Comparison of ENCODE assay signal across 8 mouse cellular contexts in the genomic region with DNA sequence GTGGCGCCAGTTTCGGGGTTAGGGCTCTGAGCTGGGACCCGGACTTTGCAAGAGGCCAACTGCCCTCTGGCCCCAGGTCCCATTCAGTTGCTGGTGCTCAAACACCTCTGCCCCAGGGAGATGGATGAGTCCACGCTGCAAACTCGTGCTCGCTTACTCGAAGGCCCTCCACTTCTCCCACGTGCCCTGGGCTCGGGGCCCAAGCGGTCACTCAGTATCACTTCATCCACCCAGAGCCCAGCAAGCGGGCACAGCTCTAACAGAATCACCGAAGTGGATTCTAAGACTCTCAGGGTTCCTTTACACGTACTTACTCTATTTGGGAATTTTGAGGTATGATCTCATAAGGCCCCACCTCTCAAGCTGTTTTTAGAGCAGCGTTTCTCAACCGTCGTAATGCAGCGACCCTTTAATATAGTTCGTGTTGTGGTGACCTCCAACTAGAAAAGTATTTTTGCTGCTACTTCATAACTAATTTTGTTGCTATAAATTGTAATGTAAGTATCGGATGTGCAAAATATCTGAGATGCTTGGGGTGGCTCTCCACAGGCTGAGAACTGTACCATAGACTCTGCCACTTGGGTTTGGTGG. TPM values are rescaled to one million over a fixed set of nuclear protein-coding genes. Genes with fewer than 3 reads are reported as not detected.
DNase-seq lines count a peak whose midpoint lies in the region; ATAC-seq and TF ChIP-seq lines count a peak whose summit lies in the region.

No protein-coding gene starts in this region.

- peak overlapping the region; percentile 100 for H3K9ac ChIP-seq in intestine, postnatal 0 days (ENCODE audit: low read depth, low read length)
- peak overlapping the region; percentile 90; the same call in 1 of the 2 replicates for H3K9ac ChIP-seq in stomach, embryonic 15.5 days

- TF ChIP-seq CTCF in intestine, postnatal 0 days (IDR thresholded peaks at IDR 0.05; ENCODE audit: low read depth): no peak

- no peaks in the 10 kb centered on the region for H3K27me3 ChIP-seq in intestine, postnatal 0 days (replicated peaks; ENCODE audit: control insufficient read depth, insufficient read depth, low read length)
- H3K27me3 ChIP-seq in stomach, embryonic 15.5 days (replicated peaks): no peaks in the 10 kb centered on the region

- 10% methylated on average over 19 of the region's 19 CpGs for WGBS in intestine, postnatal 0 days
- 14% methylated on average over 19 of the region's 19 CpGs for WGBS in stomach, embryonic 15.5 days

- H3K4me2 ChIP-seq in intestine, postnatal 0 days (replicated peaks; ENCODE audit: low read depth): peak overlapping the region; percentile 79
- H3K4me2 ChIP-seq in stomach, embryonic 15.5 days: peak overlapping the region; percentile 59

- no peak for ATAC-seq in intestine, postnatal 0 days
- no peak; the same call in 1 of the 2 replicates for ATAC-seq in stomach, embryonic 15.5 days (ENCODE audit: insufficient read depth, low FRiP score, low read depth)

- H3K36me3 ChIP-seq in intestine, postnatal 0 days (ENCODE audit: control insufficient read depth, insufficient read depth): peaks cover 5% of the 10 kb centered on the region; the same call in 1 of the 2 replicates
- no peaks in the 10 kb centered on the region for H3K36me3 ChIP-seq in stomach, embryonic 15.5 days

- peak overlapping the region; percentile 98 for H3K4me3 ChIP-seq in intestine, postnatal 0 days (ENCODE audit: low read depth, low read length)
- H3K4me3 ChIP-seq in stomach, embryonic 15.5 days (replicated peaks): peak overlapping the region; percentile 79

- peak overlapping the region; percentile 100 for H3K27ac ChIP-seq in intestine, postnatal 0 days (ENCODE audit: low read depth, low read length)
- H3K27ac ChIP-seq in stomach, embryonic 15.5 days: peak overlapping the region; percentile 98

- peaks cover 4% of the 10 kb centered on the region; the same call in 1 of the 2 replicates for H3K4me1 ChIP-seq in intestine, postnatal 0 days (replicated peaks; ENCODE audit: control insufficient read depth, insufficient read depth, low read length)
- H3K4me1 ChIP-seq in stomach, embryonic 15.5 days: peaks cover 14% of the 10 kb centered on the region; the same call in 1 of the 2 replicates

- H3K9me3 ChIP-seq in intestine, postnatal 0 days (ENCODE audit: control insufficient read depth): no peaks in the 10 kb centered on the region
- no peaks in the 10 kb centered on the region for H3K9me3 ChIP-seq in stomach, embryonic 15.5 days

- peak; percentile 67 for DNase-seq in adrenal gland, postnatal 25 days
- no peak for DNase-seq in adrenal gland, adult 2 months
- DNase-seq in thymus, postnatal 0 days (ENCODE audit: low spot score): peak; percentile 16
- no peak for DNase-seq in thymus, postnatal 36 days
- DNase-seq in lung, postnatal 10 days: peak; percentile 76
- no peak for DNase-seq in cerebellum, adult 9-11 months

RNA-seq across cellular contexts. Expression of a gene that starts 0.8 kb away (rescaled TPM):
- 106 TPM in 2 replicates for total RNA-seq in adrenal gland, postnatal 25 days (2021)
- total RNA-seq in adrenal gland, adult 2 months (2021): 100 to 1,000 TPM in 1 of 2 experiments, 10 to 100 TPM in 1; 84.3 to 124 TPM
- polyA plus RNA-seq in adrenal gland, adult 2 months (2012; rRNA removed): 36.3 and 42.9 TPM in 2 replicates
- polyA plus RNA-seq in thymus, postnatal 0 days (2015; fragmentation: Nextera tagmentation; extraction: Ambion mirVana): 56.6 and 57.3 TPM in 2 replicates
- 93.6 and 98.0 TPM in 2 replicates for polyA plus RNA-seq in intestine, postnatal 0 days (2015; fragmentation: Nextera tagmentation; extraction: Ambion mirVana)
- polyA plus RNA-seq in stomach, embryonic 15.5 days (2015; fragmentation: Nextera tagmentation; extraction: Ambion mirVana): 93.9 and 97.4 TPM in 2 replicates

RNA-seq across cellular contexts. Expression of a gene that starts 46.2 kb away (rescaled TPM):
- total RNA-seq in adrenal gland, postnatal 25 days (2021): 426 and 454 TPM in 2 replicates
- total RNA-seq in adrenal gland, adult 2 months (2021): 100 to 1,000 TPM; 311 to 403 TPM
- polyA plus RNA-seq in adrenal gland, adult 2 months (2012; rRNA removed): 3.7 and 3.8 TPM in 2 replicates
- 292 and 303 TPM in 2 replicates for polyA plus RNA-seq in thymus, postnatal 0 days (2015; fragmentation: Nextera tagmentation; extraction: Ambion mirVana)
- polyA plus RNA-seq in intestine, postnatal 0 days (2015; fragmentation: Nextera tagmentation; extraction: Ambion mirVana): 149 and 151 TPM in 2 replicates
- polyA plus RNA-seq in stomach, embryonic 15.5 days (2015; fragmentation: Nextera tagmentation; extraction: Ambion mirVana): 241 and 344 TPM in 2 replicates

Comparison
In these comparisons a context has a peak if more than half of its experiments do, and no peak if none do; other contexts are left out.
1. DNase-seq: peak in adrenal gland, postnatal 25 days (single experiment), thymus, postnatal 0 days (single experiment) and lung, postnatal 10 days (single experiment); none in adrenal gland, adult 2 months (single experiment), thymus, postnatal 36 days (0 of 2) and cerebellum, adult 9-11 months (single experiment).
2. RNA of a gene that starts 46.2 kb away (polyA plus RNA-seq): 292 to 303 TPM in thymus, postnatal 0 days, 241 to 344 TPM in stomach, embryonic 15.5 days and 149 to 151 TPM in intestine, postnatal 0 days; 3.7 to 3.8 TPM in adrenal gland, adult 2 months; every median in the first group is over 10 times any median in the second.